Mouse (Mus musculus): ENCODE measurements around the gene Scamp3. TPM values are rescaled to one million over a fixed set of nuclear protein-coding genes. Genes with fewer than 3 reads are reported as not detected.

Gene Scamp3
- polyA plus RNA-seq, 1 experiment = 190 TPM

DNA sequence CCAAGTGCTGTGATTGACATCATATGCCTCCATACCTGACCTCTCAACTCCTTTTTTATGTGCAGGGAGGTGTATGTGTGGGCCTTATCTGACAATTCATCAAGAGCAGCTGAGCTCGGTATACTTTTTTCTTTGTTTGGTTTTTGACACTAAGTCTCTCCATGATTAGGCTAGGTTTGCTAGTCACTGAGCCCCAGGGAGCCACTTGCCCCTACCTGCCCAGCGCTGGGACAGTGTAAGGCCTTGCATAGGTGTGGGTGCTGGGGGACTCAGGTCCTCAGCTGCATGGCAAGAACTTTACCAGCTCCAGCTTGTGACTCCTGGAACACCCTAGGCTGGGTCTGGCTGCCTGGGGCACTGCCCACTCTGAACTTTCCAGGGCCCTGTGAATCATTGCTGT, 29.4 kb downstream of the Scamp3 start:
- no peak for TF ChIP-seq GATA1 (IDR thresholded peaks at IDR 0.05; ENCODE audit: low read length)

DNA sequence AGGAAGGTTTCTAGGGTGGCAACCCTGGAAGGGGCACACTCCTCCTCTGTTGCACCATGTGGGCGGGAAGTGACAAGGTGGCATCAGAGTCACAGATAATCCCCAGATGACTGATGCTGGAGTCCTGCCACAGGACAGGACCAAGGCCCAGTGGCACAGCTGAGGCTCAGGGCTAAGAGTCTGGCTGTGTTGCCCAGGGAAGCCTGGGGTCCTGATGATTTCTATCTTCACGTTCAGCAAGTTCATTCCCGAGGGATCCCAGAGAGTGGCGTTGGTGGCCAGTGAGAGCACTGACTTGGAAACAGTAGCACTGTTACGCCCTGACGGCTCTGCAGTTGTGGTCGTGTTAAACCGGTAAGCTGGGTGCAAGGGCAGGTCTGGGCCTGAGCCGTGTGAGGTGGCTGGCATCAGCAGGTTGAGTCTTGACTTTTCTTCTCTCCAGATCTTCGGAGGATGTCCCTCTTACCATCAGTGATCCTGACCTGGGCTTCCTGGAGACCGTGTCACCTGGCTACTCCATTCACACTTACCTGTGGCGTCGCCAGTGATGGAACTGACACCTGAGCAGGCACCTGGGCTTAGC, 30.9 kb downstream of the Scamp3 start:
- TF ChIP-seq GATA1 (IDR thresholded peaks at IDR 0.05; ENCODE audit: low read length) = no peak

DNA sequence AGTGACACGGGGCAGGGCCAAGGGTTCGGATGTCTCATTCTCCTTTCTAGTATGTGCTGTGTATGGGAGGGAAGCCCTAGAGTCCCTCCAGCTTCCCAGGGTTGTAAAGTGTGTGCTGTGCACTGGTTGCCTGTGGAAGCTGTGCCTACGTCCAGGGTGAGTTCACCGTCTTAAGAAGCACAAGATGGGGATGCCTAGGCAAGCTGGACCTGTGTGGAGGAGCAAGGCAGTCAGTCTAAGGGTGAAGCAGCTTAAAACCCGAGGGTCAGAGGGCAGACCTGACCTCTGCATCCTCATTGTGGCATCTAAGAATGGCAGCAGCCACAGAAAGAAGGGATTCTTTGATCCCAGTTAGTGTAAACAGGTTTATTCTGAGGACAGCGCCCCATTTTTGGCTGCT, 31.5 kb downstream of the Scamp3 start:
- no peak for TF ChIP-seq GATA1 (IDR thresholded peaks at IDR 0.05; ENCODE audit: low read length)

DNA sequence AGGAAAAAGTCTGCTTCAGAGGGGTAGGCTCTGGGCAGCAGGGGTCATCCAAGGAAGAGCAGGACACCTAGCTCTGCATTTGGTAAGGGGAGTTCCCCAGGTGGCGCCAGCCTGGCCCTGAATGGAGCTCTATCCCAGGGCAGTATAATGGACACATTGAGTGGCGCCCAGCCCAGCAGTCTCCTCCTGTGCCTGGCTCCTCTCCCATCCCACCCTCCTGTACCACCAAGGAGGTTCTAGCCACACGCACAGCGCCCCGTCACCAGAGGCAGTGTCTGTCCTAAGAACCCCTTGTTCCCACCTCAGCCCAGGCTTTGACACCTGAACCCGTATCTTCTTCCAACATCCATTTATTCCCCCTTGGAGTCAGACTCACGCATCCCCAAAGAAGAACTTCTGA, 32.5 kb downstream of the Scamp3 start:
- no peak for TF ChIP-seq GATA1 (IDR thresholded peaks at IDR 0.05; ENCODE audit: low read length)

DNA sequence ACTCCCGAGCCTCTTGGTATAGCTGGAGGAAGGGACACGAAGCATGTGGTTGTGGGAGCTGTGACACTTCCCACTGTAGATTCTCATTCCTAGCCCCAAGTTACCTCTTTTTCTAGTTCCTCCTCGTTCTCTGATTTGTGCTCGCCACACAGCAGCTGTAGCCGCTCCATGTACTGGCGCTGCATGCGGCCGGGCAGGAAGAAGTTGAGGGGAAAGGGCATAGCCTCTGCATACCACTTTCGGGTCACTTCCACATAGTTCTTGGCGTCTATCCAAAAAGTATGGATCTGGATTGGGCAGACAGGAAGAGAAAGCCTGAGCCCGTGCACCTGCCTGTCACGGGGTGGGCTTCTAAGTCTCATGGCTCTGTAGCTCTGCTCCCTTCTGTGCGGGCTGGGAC, 32.9 kb downstream of the Scamp3 start:
- no peak for TF ChIP-seq GATA1 (IDR thresholded peaks at IDR 0.05; ENCODE audit: low read length)

DNA sequence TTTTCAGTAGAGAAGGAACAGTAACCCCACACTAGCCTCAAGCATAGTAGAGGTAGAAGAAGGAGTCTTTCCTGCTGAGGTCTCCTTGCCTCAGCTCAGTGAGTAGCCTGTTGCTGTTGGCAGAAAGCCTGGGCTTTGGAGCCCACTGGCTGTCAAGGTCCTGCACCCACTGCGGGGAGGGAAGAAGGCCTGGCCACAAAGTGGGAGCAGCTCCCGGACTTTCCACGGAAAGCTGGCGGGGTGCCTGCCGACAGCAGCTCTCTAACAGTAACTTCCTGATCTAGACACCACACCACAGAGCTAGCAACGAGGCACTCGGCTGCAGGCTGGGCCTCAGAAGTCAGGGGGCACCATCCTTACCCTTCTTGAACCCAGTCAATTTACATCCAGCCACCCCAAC, 33.5 kb downstream of the Scamp3 start:
- TF ChIP-seq GATA1 (IDR thresholded peaks at IDR 0.05; ENCODE audit: low read length) = no peak

DNA sequence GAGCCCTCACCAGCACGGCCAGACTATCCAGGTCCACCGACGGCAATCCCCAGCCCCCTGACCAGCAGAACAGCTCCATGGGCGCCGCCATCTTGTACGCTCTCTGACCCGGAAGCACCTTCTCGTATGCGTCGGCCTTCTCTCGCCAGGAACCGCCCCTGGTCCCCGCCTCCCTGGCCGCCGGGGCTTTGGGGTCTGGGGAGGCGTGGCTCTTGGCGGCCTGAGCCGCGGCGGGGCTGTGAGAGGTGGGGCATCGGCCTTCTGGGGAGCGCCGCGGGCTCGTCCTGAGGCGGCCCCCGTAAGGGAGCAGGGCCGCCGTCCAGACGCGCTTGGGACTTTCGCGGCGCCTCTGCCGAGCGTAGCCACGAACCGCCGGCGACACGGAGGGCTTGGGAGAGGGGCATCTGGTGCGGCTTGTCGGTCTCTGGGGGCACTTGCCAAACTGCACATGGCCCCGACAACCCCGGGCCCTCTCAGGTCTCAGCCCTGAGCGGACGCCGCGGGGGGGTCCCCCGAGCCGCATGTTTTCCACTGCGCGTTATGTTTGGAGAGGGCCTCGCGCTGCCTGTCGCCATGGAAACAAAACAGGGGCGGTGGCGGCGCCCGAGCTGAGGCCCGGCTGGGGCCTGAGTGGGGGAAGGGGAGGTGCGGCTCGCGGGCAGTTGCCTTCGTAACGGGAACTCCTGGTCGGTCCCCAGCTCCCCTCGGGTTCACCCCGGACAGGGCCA, 36.7 kb downstream of the Scamp3 start:
- no peak for TF ChIP-seq GATA1 (IDR thresholded peaks at IDR 0.05; ENCODE audit: low read length)

DNA sequence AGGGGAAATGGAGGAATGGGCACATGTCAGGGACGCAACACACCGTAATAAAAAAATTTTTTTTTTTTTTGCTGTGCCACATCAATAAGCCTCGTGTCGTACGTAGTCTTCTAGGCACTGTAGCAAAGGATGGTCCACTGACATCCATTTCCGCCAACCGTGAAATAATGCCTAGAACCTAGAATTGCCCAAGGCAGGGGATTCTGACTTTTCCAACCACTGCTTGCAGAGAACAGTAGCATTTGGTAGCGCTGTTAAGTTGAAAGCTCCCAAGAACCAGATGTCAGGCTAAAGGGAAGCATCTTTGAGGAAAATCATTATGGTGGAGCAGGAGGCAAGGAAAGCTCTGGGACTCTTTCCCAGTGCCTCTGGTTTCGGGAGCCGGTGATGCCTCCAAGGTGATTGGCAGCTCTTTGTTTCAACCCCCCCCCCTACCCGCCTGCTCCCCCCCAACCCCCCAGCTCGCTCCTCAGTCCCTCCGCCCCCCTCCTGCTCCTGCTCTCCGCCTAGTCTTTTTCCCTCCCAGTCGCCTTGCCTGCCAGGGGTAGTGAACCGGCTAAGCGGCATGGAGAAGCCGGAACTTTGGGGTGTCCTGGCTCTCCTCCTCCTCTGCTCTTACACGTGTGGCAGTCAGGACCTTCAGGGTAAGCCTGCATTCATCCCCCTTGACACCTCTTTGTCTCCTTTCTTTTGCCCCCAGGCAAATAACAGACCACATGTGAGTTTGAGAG, 37.6 kb downstream of the Scamp3 start, which contains the start of gene Thbs3:
TSS of gene Thbs3 (plus strand) at position 500 of the 731 bp plus-strand sequence.
- no peak for TF ChIP-seq GATA1 (IDR thresholded peaks at IDR 0.05; ENCODE audit: low read length)

DNA sequence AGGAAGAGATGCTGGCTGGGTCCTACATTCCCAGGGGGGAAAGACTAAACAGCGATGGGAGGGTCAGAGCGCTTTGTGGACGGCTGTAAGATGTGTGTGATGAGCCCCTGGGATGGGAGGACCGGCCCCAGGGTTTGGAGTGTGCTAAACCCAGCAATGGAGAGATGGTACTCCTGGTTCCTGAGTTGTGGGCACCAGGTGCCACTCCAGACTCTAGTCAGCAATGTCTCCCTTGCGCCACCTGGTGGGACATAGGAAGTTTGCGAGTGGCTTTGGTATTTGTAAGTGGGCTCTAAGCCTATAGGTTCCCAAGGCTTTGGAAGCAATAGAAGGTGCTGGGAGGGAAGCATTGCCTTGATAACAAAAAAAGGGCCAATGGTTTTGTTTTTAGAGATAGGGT, 38.6 kb downstream of the Scamp3 start:
- TF ChIP-seq GATA1 (IDR thresholded peaks at IDR 0.05; ENCODE audit: low read length) = no peak

DNA sequence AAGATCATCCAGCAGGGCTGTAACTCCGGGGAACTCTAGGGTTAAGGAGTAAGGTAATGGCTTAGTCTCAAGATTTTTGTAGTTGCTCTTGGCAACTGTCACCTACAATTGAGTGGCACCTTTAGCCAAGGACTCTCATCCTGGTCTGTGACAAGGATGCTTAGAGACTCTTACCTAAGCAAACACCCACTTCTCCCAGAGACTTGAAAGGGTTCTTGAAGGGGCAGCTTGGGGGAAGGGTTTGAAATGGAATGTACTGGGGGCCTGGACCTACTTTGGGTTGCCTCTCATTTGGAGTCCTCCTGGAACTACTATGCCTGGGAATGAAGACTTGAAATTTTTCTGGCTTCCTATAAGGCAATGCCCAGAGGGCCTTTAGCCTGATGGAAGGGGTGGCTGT, 41.0 kb downstream of the Scamp3 start:
- TF ChIP-seq GATA1 (IDR thresholded peaks at IDR 0.05; ENCODE audit: low read length) = no peak

DNA sequence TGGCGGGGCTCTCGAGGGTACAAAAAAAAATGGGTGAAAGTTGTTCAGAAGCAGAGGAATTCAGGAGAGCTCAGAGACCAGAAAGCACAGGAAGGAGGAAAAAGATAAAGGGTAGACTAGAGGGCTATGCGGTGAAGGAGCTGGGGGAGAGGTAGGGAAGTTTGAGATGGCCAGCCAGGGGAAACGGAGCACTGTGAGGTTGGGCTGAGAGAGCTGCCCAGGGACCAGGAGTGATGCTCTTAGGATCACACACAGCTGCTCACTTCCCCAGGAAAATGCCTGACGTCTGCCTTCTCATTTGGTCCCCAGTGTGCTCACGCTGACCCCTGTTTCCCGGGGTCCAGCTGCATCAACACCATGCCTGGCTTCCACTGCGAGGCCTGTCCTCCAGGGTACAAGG, 42.3 kb downstream of the Scamp3 start:
- no peak for TF ChIP-seq GATA1 (IDR thresholded peaks at IDR 0.05; ENCODE audit: low read length)

DNA sequence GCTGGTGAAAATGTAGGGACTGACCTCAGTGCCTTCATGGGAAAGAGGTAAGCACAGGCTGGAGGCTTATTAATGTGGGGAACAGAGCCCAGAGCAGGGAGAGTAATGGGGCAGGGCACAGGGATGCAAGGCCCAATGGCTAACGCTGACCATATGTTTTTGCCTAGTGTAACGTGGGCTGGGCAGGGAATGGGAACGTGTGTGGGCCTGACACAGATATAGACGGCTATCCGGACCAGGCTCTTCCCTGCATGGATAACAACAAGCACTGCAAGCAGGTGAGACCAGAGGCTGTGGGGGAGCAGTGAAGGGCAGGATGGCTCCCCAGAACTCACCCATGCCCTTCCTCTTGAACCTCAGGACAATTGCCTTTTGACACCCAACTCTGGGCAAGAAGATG, 43.9 kb downstream of the Scamp3 start:
- no peak for TF ChIP-seq GATA1 (IDR thresholded peaks at IDR 0.05; ENCODE audit: low read length)

DNA sequence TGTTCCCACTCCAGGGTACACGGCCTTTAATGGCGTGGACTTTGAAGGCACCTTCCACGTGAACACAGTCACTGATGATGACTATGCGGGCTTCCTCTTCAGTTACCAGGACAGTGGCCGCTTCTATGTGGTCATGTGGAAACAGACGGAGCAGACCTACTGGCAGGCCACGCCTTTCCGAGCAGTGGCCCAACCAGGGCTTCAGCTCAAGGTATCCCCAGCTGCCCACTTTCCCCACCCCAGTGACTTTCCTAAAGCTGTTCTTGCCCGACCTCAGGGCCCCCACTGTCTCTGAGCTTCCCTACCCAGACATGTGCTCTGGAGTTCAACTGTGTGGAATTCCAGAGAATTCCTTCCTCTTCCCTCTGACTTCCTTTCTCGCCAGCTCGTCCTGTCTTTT, 47.5 kb downstream of the Scamp3 start:
- no peak for TF ChIP-seq GATA1 (IDR thresholded peaks at IDR 0.05; ENCODE audit: low read length)

DNA sequence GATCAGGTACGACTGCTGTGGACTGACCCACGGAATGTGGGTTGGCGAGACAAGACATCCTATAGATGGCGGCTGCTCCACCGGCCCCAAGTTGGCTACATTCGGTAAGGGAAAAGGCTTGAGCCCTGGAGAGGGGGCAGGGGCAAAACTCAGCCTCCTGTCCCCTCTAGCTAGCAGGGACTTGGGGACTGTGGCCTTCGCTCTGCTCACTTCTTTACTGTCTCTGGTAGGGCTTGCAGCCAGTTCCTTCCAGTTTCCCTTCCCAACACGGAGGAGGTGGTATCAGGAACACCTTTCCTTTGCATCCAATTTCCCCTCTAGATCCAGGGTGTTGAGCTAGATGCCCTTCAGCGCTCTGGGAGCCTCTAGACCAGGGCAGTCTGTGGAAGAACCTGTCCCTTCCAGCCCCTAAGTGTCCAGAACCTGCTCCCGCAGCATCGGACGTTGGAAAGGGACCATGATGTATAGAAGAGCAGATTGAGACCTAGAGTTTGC, 48.1 kb downstream of the Scamp3 start:
- no peak for TF ChIP-seq GATA1 (IDR thresholded peaks at IDR 0.05; ENCODE audit: low read length)

DNA sequence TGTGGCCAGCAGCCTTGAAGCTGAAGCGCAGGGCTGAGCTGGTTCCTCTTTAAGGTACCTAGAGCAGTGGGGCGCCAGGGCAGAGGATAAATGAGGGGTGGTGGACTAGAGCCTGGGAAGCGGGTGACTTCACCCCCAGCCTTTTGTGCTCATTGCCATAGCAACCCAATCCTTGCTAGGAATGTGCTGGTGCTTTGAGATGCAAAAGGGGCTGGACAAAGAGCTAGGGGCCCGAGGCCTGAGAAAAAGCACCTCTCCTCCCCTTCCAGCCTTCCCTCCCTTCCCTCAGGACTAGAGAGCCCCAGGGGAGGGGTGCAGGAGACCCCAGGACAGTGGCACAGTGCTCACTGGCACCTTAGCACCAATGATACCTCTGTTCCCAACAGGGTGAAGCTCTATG, 48.6 kb downstream of the Scamp3 start:
- TF ChIP-seq GATA1 (IDR thresholded peaks at IDR 0.05; ENCODE audit: low read length) = no peak

DNA sequence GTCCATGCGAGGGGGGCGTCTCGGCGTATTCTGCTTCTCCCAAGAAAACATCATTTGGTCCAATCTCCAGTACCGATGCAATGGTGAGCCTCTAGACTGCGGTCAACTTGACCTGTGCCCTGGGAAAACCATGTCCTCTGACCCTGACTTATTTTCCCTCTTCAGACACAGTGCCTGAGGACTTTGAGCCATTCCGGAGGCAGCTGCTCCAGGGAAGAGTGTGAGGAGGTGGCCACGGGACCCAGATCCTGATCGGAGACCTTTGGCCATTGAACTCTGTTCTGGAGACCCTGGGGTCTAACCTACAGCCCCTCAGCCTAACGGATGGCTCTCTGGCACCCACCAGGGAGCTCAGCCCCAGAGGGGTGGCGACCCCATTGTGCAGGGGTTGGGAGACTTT, 49.1 kb downstream of the Scamp3 start:
- no peak for TF ChIP-seq GATA1 (IDR thresholded peaks at IDR 0.05; ENCODE audit: low read length)
